In the genomic region with DNA sequence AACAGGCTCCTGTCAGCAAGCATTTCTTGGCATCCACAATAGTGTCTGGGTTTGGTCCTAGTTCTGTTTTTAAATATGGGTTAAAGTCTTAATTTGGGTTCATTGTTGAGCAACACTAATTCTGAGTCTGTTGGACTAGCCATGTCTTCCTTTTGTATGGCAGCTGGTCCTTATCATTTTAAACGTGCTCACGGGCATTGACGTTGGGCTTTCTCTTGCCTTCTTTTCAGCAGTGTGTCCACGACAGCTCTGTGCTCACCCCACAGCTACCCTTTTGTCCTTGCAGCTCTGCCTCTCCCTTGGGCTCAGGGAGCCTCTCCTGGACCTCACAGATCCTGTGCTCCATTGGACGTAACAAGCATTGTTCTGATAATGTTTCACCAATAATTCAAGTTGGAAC, we compare ENCODE assay signal across 24 mouse cellular contexts.
DNase-seq lines count a peak whose midpoint lies in the region; ATAC-seq and TF ChIP-seq lines count a peak whose summit lies in the region.
"Had no signal": no experiment of that assay in that cellular context is flagged by ENCODE, and none has a peak within 500 bp of the region (broad histone marks: within the 10 kb centered on the region; RNA-seq: fewer than 3 reads in every experiment).

No protein-coding gene starts in this region.

- H3K4me1 ChIP-seq in lung, postnatal 0 days (ENCODE audit: insufficient read depth, low read depth, low read length) = no peaks in the 10 kb centered on the region
- H3K4me1 ChIP-seq: embryonic facial prominence, embryonic 12.5 days had no signal

- no peak overlapping the region for H3K9ac ChIP-seq in lung, postnatal 0 days (replicated peaks; ENCODE audit: low read depth)
- H3K9ac ChIP-seq: embryonic facial prominence, embryonic 12.5 days; forebrain, embryonic 13.5 days had no signal

- DNase-seq in heart, adult 11 months = peak; percentile 14
- DNase-seq in heart, postnatal 4 days = no peak
- DNase-seq in lung, postnatal 0 days (ENCODE audit: low spot score) = peak; percentile 74
- no peak for DNase-seq in lung, postnatal 25 days (ENCODE audit: low spot score)
- DNase-seq in lung, postnatal 14 days = peak; percentile 7
- DNase-seq in lung, postnatal 4 days = peak; percentile 8 to 38
- DNase-seq in left cerebral cortex, postnatal 36 days (ENCODE audit: low spot score in 2 of 2) = no peak
- DNase-seq: adrenal gland, adult 8-10 months; adrenal gland, postnatal 14 days; adrenal gland, postnatal 36 days; B cell, adult 2 months; cerebellum, adult 11-12 months; cerebellum, adult 2 months; cerebellum, adult 9-10 months; cerebellum, postnatal 10 days; cerebellum, postnatal 25 days had no signal

- 55% methylated on average over 5 of the region's 5 CpGs for WGBS in lung, postnatal 0 days

- peak; percentile 75 for ATAC-seq in lung, postnatal 0 days
- ATAC-seq: activated CD4-positive, CD25-positive, alpha-beta regulatory T cell, adult 4 months; CD4-positive, CD25-positive, alpha-beta regulatory T cell, adult 4 months; forebrain, embryonic 13.5 days; Patski had no signal

- H3K4me2 ChIP-seq in lung, postnatal 0 days (replicated peaks; ENCODE audit: low read depth, low read length) = no peak overlapping the region
- H3K4me2 ChIP-seq: embryonic facial prominence, embryonic 12.5 days; forebrain, embryonic 13.5 days had no signal

- no peak overlapping the region for H3K4me3 ChIP-seq in lung, postnatal 0 days (ENCODE audit: low read depth, low read length)
- H3K4me3 ChIP-seq: embryonic facial prominence, embryonic 10.5 days; embryonic facial prominence, embryonic 12.5 days; forebrain, embryonic 13.5 days had no signal

- TF ChIP-seq EP300 in lung, postnatal 0 days (IDR thresholded peaks at IDR 0.05) = 0 out of 2 replicates have a peak, but pooled peaks have one; percentile 36

- no peaks in the 10 kb centered on the region for H3K27me3 ChIP-seq in lung, postnatal 0 days (replicated peaks; ENCODE audit: insufficient read depth, low read length)
- H3K27me3 ChIP-seq: CH12.LX; embryonic facial prominence, embryonic 12.5 days; forebrain, embryonic 13.5 days had no signal

- TF ChIP-seq CTCF in lung, postnatal 0 days (IDR thresholded peaks at IDR 0.05) = no peak

- no peaks in the 10 kb centered on the region for H3K36me3 ChIP-seq in lung, postnatal 0 days (ENCODE audit: insufficient read depth, low read length)
- H3K36me3 ChIP-seq: embryonic facial prominence, embryonic 10.5 days; embryonic facial prominence, embryonic 12.5 days; G1E had no signal

- no peaks in the 10 kb centered on the region for H3K9me3 ChIP-seq in lung, postnatal 0 days (ENCODE audit: low read length)
- H3K9me3 ChIP-seq: embryonic facial prominence, embryonic 10.5 days; embryonic facial prominence, embryonic 12.5 days; forebrain, embryonic 13.5 days; G1E had no signal

- intact Hi-C loops in left cerebral cortex, postnatal 36 days (cut with DNase I) = no loop called here

- no peak overlapping the region for H3K27ac ChIP-seq in lung, postnatal 0 days (ENCODE audit: low read length)
- H3K27ac ChIP-seq: embryonic facial prominence, embryonic 10.5 days; embryonic facial prominence, embryonic 12.5 days; forebrain, embryonic 13.5 days had no signal

Comparison
In these comparisons a context has a peak if more than half of its experiments do, and no peak if none do; other contexts are left out.
1. DNase-seq: peak in heart, adult 11 months (single experiment), lung, postnatal 0 days (single experiment), lung, postnatal 14 days (single experiment) and lung, postnatal 4 days (2 of 2); none in heart, postnatal 4 days (single experiment), lung, postnatal 25 days (single experiment) and left cerebral cortex, postnatal 36 days (0 of 2).